Mouse (Mus musculus) megakaryocyte, embryonic 14.5 days (primary cell): Measurements from ENCODE around the gene Upp2.

Experiments
- FLI1 ChIP-seq: IDR thresholded peaks from 2 replicates; pipeline ENCODE4 v1.6.1; 2012; ENCODE audit warnings: low read length, inconsistent platforms, mixed read lengths
- GATA1 ChIP-seq: IDR thresholded peaks from 3 replicates; pipeline ENCODE4 v1.6.1; 2012; ENCODE audit warnings: mixed read lengths, low read length, inconsistent platforms, borderline replicate concordance

DNA sequence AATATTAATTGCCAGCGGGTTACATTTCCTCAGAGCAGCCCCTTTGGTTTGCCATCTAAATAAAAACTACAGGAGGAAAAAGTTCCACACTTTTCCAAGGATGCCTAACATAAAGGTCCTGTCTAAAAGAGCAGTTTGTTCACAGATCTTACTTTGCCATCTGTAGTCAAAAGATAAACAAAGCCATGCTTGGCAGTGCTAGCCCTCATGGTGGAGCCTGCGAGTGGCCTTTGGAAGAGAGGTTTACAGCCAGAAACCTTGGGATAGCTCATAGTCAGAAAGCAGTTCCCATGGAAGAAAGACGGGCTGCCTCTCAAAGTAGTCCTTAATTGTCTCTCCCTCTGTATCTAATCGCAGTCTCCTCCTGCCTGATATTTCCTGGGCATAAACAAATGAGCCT, 36.6 kb upstream of the Upp2 start:
- TF ChIP-seq FLI1 (no peak), GATA1 (no peak)
